Mouse (Mus musculus): Measurements from ENCODE around the gene Il31. TPM values are rescaled to one million over a fixed set of nuclear protein-coding genes. Genes with fewer than 3 reads are reported as not detected.

Gene Il31
- polyA plus RNA-seq (2015; fragmentation: Nextera tagmentation; extraction: Ambion mirVana) = not detected in 2 replicates

- ATAC-seq (replicated peaks; ENCODE audit: low FRiP score) = 0 out of 2 replicates have a peak, but pooled peaks have one; percentile 40
- peak within 1 kb of the TSS; percentile 55 for H3K4me2 ChIP-seq
- 7% methylated on average over 25 of the region's 25 CpGs for WGBS
- peaks cover 7% of the 10 kb centered on the region; the same call in 1 of the 2 replicates for H3K27me3 ChIP-seq
- H3K4me1 ChIP-seq = peaks cover 11% of the 10 kb centered on the region
- H3K9me3 ChIP-seq (replicated peaks) = no peaks in the 10 kb centered on the region
- H3K36me3 ChIP-seq = no peaks in the 10 kb centered on the region
- H3K9ac ChIP-seq = no peak within 1 kb of the TSS
- H3K27ac ChIP-seq = no peak within 1 kb of the TSS
- H3K4me3 ChIP-seq (replicated peaks) = peak within 1 kb of the TSS; percentile 14; the same call in 1 of the 2 replicates
Measured at GRCm38 (mm10) chr5:123489112-123489785, at the start of gene Il31, which contains the start of gene Lrrc43. TSS of gene Il31 (minus strand) at chr5:123489489. TSS of gene Lrrc43 (plus strand) at chr5:123489305.

GRCm38 (mm10) chr5:123533801-123534200, 44.5 kb upstream of the Il31 start:
- no peak overlapping the region for H3K27ac ChIP-seq
- no peaks in the 10 kb centered on the region for H3K4me1 ChIP-seq
- no peaks in the 10 kb centered on the region for H3K9me3 ChIP-seq (replicated peaks)
- WGBS = 94% methylated on average over 10 of the region's 10 CpGs
- H3K4me2 ChIP-seq = no peak overlapping the region
- H3K27me3 ChIP-seq = no peaks in the 10 kb centered on the region
- no peak for ATAC-seq (replicated peaks; ENCODE audit: low FRiP score)
- H3K4me3 ChIP-seq (replicated peaks) = no peak overlapping the region
- no peak overlapping the region for H3K9ac ChIP-seq
- H3K36me3 ChIP-seq = peaks cover 86% of the 10 kb centered on the region

DNA sequence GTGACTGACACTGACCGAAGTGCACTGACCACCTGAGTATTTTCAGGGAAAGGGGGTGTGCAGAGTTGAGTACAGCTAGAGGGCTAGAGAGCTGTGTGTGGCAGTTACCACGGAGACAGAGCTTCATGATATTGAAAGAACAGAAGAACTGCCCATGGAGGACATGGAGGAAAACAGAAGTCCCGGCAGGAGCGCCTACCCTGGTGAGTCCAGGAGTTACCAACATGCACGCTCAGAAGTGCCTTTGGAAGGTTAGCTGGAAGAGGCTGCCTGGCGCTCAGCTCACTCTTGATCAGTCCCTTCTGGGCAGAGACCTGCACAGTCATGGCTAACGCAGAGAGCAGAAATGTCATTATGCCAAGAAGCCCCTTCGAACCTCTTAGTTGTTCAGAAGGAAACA, 40.8 kb upstream of the Il31 start:
- H3K4me3 ChIP-seq (replicated peaks) = no peak overlapping the region
- no peaks in the 10 kb centered on the region for H3K9me3 ChIP-seq (replicated peaks)
- H3K4me2 ChIP-seq = no peak overlapping the region
- no peak overlapping the region for H3K9ac ChIP-seq
- H3K27me3 ChIP-seq = no peaks in the 10 kb centered on the region
- no peak overlapping the region for H3K27ac ChIP-seq
- no peaks in the 10 kb centered on the region for H3K4me1 ChIP-seq
- H3K36me3 ChIP-seq = peaks cover 71% of the 10 kb centered on the region
- no peak for ATAC-seq (replicated peaks; ENCODE audit: low FRiP score)
- 92% methylated on average over 8 of the region's 8 CpGs for WGBS

DNA sequence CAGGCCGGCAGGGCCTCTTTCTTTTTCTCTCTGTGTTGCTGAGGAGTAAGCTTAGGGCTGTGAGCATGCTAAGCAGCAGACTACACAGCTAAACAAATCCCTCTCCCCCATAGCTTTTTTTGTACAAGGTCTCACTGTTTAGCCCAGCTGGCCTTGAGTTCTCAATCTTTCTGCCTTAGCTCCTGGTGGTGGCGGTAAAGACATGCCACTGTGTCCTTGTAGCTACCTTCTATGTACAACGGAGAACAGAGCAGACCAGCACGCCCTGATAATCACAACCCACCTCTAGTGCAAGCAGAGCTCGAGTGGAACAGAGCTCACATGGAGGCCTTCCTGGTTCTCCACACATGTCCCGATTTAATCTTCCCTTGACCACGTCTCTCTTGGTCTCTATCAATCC, 39.4 kb upstream of the Il31 start:
- H3K4me3 ChIP-seq (replicated peaks) = no peak overlapping the region
- no peak overlapping the region for H3K9ac ChIP-seq
- H3K4me1 ChIP-seq = peaks cover 5% of the 10 kb centered on the region
- no peak overlapping the region for H3K27ac ChIP-seq
- WGBS = 81% methylated on average over 7 of the region's 7 CpGs
- peaks cover 58% of the 10 kb centered on the region for H3K36me3 ChIP-seq
- no peaks in the 10 kb centered on the region for H3K27me3 ChIP-seq
- no peak overlapping the region for H3K4me2 ChIP-seq
- ATAC-seq (replicated peaks; ENCODE audit: low FRiP score) = no peak
- no peaks in the 10 kb centered on the region for H3K9me3 ChIP-seq (replicated peaks)

- Histone ChIP-seq H3K27me3 (no peaks in the 10 kb centered on the region), H3K4me1 (peaks cover 23% of the 10 kb centered on the region), H3K4me2 (no peak overlapping the region), H3K4me3 (replicated peaks) (no peak overlapping the region), H3K9me3 (replicated peaks) (no peaks in the 10 kb centered on the region), H3K9ac (no peak overlapping the region), H3K27ac (no peak overlapping the region), H3K36me3 (peaks cover 32% of the 10 kb centered on the region)
- no peak for ATAC-seq (replicated peaks; ENCODE audit: low FRiP score)
- WGBS = 91% methylated on average over 9 of the region's 9 CpGs
Measured at GRCm38 (mm10) chr5:123525916-123526495, 36.7 kb upstream of the Il31 start.

DNA sequence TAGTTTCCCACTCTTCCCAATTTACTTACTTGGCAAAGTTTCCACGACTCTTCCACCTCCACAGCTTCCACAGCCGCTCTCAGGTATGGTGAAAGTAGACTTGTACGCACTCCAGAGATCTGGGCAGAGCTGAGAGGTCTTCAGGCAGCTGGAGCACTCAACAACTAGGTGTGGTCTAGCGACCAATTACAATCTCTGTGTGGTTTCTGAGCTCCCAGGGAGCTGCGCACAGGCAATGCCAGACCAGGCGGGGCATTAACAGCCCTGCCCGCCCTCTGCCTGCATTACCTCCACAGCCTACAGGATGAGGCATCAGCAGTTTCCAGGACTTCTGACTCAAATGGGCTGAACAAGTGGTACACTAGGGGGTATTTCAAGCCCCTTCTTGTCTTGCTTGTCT, 36.0 kb upstream of the Il31 start, which contains the start of gene Gm49027:
Gm49027 (minus strand) TSS at position 208 of the 400 bp plus-strand sequence.
- H3K9me3 ChIP-seq (replicated peaks) = no peaks in the 10 kb centered on the region
- H3K27me3 ChIP-seq = no peaks in the 10 kb centered on the region
- peak within 1 kb of the TSS; percentile 93 for H3K4me2 ChIP-seq
- no peak within 1 kb of the TSS for H3K9ac ChIP-seq
- ATAC-seq (replicated peaks; ENCODE audit: low FRiP score) = no peak
- peaks cover 25% of the 10 kb centered on the region for H3K36me3 ChIP-seq
- H3K4me1 ChIP-seq = peaks cover 23% of the 10 kb centered on the region
- H3K27ac ChIP-seq = no peak within 1 kb of the TSS
- 80% methylated on average over 7 of the region's 7 CpGs for WGBS
- peak within 1 kb of the TSS; percentile 82 for H3K4me3 ChIP-seq (replicated peaks)

DNA sequence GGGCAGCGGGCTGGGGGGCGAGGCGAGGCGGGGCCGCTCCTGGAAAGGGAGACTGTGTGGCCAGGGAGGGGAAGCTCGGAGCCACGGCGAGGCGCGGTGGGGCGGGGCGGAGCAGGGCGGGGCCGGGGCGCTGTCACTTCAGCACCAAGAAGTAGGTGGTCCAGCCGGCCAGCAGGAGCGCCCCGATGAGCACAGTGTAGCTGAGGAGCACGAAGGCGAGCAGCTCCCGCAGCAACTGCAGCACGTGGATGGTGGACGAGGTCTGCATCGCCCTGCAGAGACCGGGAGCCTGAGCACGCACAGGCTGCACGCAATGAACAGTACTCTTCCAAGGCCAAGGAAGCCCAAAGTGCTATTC, 35.1 kb upstream of the Il31 start:
- no peak overlapping the region for H3K9ac ChIP-seq
- H3K9me3 ChIP-seq (replicated peaks) = no peaks in the 10 kb centered on the region
- H3K4me2 ChIP-seq = peak overlapping the region; percentile 93
- H3K4me1 ChIP-seq = peaks cover 23% of the 10 kb centered on the region
- ATAC-seq (replicated peaks; ENCODE audit: low FRiP score) = peak; percentile 97
- H3K36me3 ChIP-seq = peaks cover 20% of the 10 kb centered on the region
- no peak overlapping the region for H3K27ac ChIP-seq
- peak overlapping the region; percentile 82 for H3K4me3 ChIP-seq (replicated peaks)
- WGBS = 1% methylated on average over 25 of the region's 27 CpGs
- H3K27me3 ChIP-seq = no peaks in the 10 kb centered on the region

GRCm38 (mm10) chr5:123523692-123524392, 34.6 kb upstream of the Il31 start, which contains the start of gene Diablo:
TSS of gene Diablo (minus strand) at chr5:123524176.
- Histone ChIP-seq H3K9me3 (replicated peaks) (no peaks in the 10 kb centered on the region), H3K4me1 (peaks cover 23% of the 10 kb centered on the region), H3K27me3 (no peaks in the 10 kb centered on the region), H3K9ac (peak within 1 kb of the TSS; percentile 71), H3K4me3 (replicated peaks) (peak within 1 kb of the TSS; percentile 82), H3K27ac (peak within 1 kb of the TSS; percentile 42; the same call in 1 of the 2 replicates), H3K36me3 (peaks cover 21% of the 10 kb centered on the region), H3K4me2 (peak within 1 kb of the TSS; percentile 93)
- ATAC-seq (replicated peaks; ENCODE audit: low FRiP score) = peak; percentile 98
- WGBS = under 1% methylated on average over 82 of the region's 82 CpGs

- Histone ChIP-seq H3K36me3 (peaks cover 32% of the 10 kb centered on the region), H3K4me1 (peaks cover 23% of the 10 kb centered on the region), H3K27ac (no peak overlapping the region), H3K4me2 (no peak overlapping the region), H3K9ac (no peak overlapping the region), H3K9me3 (replicated peaks) (no peaks in the 10 kb centered on the region), H3K4me3 (replicated peaks) (no peak overlapping the region), H3K27me3 (no peaks in the 10 kb centered on the region)
- 88% methylated on average over 1 of the region's 1 CpGs for WGBS
- no peak for ATAC-seq (replicated peaks; ENCODE audit: low FRiP score)
Measured at GRCm38 (mm10) chr5:123522166-123522565, 32.9 kb upstream of the Il31 start.

GRCm38 (mm10) chr5:123521621-123522020, 32.3 kb upstream of the Il31 start:
- 78% methylated on average over 1 of the region's 1 CpGs for WGBS
- Histone ChIP-seq H3K27me3 (no peaks in the 10 kb centered on the region), H3K9ac (no peak overlapping the region), H3K4me3 (replicated peaks) (no peak overlapping the region), H3K27ac (no peak overlapping the region), H3K36me3 (peaks cover 33% of the 10 kb centered on the region), H3K9me3 (replicated peaks) (no peaks in the 10 kb centered on the region), H3K4me2 (no peak overlapping the region), H3K4me1 (peaks cover 23% of the 10 kb centered on the region)
- ATAC-seq (replicated peaks; ENCODE audit: low FRiP score) = no peak

GRCm38 (mm10) chr5:123520666-123521065, 31.4 kb upstream of the Il31 start:
- H3K36me3 ChIP-seq = peaks cover 40% of the 10 kb centered on the region
- no peak overlapping the region for H3K4me3 ChIP-seq (replicated peaks)
- no peak overlapping the region for H3K27ac ChIP-seq
- H3K9me3 ChIP-seq (replicated peaks) = no peaks in the 10 kb centered on the region
- H3K4me2 ChIP-seq = no peak overlapping the region
- no peak for ATAC-seq (replicated peaks; ENCODE audit: low FRiP score)
- H3K27me3 ChIP-seq = no peaks in the 10 kb centered on the region
- H3K4me1 ChIP-seq = peaks cover 23% of the 10 kb centered on the region
- 64% methylated on average over 9 of the region's 9 CpGs for whole genome bisulfite sequencing
- no peak overlapping the region for H3K9ac ChIP-seq

DNA sequence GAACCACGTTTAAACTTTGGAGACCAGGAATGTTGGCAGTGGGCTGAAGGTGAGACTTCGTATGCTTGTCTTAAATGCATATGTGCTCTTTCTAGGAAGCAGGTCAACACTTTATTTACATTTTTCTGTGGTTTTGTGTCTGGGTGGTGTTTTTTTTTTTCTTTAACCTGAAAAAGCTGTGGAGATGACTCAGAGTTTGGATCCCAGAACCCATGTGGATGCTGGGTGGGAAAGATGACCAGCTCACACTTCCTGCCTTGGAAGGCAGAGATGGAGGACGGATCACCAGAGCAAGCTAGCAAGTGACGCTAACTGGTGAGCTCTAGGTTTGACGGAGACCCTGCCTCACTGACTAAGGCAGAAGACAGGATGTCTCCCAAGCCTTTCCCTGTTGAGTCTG, 25.6 kb upstream of the Il31 start:
- Histone ChIP-seq H3K9ac (no peak overlapping the region), H3K27me3 (peaks cover 8% of the 10 kb centered on the region), H3K4me3 (replicated peaks) (no peak overlapping the region), H3K4me2 (no peak overlapping the region), H3K27ac (no peak overlapping the region), H3K9me3 (replicated peaks) (no peaks in the 10 kb centered on the region), H3K4me1 (no peaks in the 10 kb centered on the region), H3K36me3 (peaks cover 68% of the 10 kb centered on the region)
- ATAC-seq (replicated peaks; ENCODE audit: low FRiP score) = no peak
- WGBS = 94% methylated on average over 5 of the region's 5 CpGs
